Mouse (Mus musculus) stomach, embryonic 14.5 days (tissue): ENCODE measurements around the gene Rundc1. TPM values are rescaled to one million over a fixed set of nuclear protein-coding genes. Genes with fewer than 3 reads are reported as not detected.

Experiments used
- ATAC-seq: fragments of 200-750 bp; cut with Nextera tagmentation; 2 replicates; pipeline ENCODE4 v1.8.0; 2017; ENCODE audit warnings: low read depth, moderate TSS enrichment; ENCODE audit not compliant: insufficient number of reproducible peaks, insufficient read depth, low FRiP score
- H3K27ac ChIP-seq: fragments of 300-500 bp; sonication (generic); 2 replicates; pipeline ENCODE4 v1.5.1; 2014; ENCODE audit warnings: mild to moderate bottlenecking, low read length, moderate library complexity, mixed read lengths
- H3K27me3 ChIP-seq: fragments of 300-500 bp; sonication (generic); 2 replicates; pipeline ENCODE4 v1.6.1; 2014; ENCODE audit warnings: low read length, control low read depth, mixed read lengths; ENCODE audit not compliant: control insufficient read depth, insufficient read depth
- H3K36me3 ChIP-seq: fragments of 300-500 bp; sonication (generic); 2 replicates; pipeline ENCODE4 v1.6.1; 2014; ENCODE audit warnings: mild to moderate bottlenecking, control low read depth, low read length, moderate library complexity, mixed read lengths; ENCODE audit not compliant: control insufficient read depth, insufficient read depth
- H3K4me1 ChIP-seq: fragments of 300-500 bp; sonication (generic); 2 replicates; pipeline ENCODE4 v1.6.1; 2014; ENCODE audit warnings: low read length, control low read depth, mixed read lengths; ENCODE audit not compliant: control insufficient read depth, insufficient read depth
- H3K4me2 ChIP-seq: fragments of 300-500 bp; sonication (generic); replicated peaks from 2 replicates; pipeline ENCODE4 v1.6.1; 2014; ENCODE audit warnings: low read depth, low read length, control low read depth
- H3K4me3 ChIP-seq: fragments of 300-500 bp; sonication (generic); 2 replicates; pipeline ENCODE4 v1.5.1; 2014; ENCODE audit warnings: low read depth, low read length, control low read depth
- H3K9ac ChIP-seq: fragments of 300-500 bp; sonication (generic); replicated peaks from 2 replicates; pipeline ENCODE4 v1.6.1; 2014; ENCODE audit warnings: low read depth, mild to moderate bottlenecking, control low read depth, low read length, moderate library complexity, mixed read lengths
- H3K9me3 ChIP-seq: fragments of 300-500 bp; sonication (generic); 2 replicates; pipeline ENCODE4 v1.6.1; 2016; ENCODE audit warnings: low read depth, low read length, control low read depth; ENCODE audit not compliant: control insufficient read depth
- WGBS: fragments of 180-500 bp; shearing (Covaris S2); extraction: QIAGEN DNeasy Blood & Tissue Kit; methylation state at CpG from one replicate; pipeline ENCODE4 v1.1.7; 2014; 5-methylcytosine and 5-hydroxymethylcytosine counted together
- polyA plus RNA-seq: library from polyadenylated mRNA; unstranded; fragments of >200 nt; fragmentation: Nextera tagmentation; extraction: Ambion mirVana; gene quantifications from 2 replicates; pipeline ENCODE4 v1.2.1, GENCODE M21; 2014

Rundc1 gene
- polyA plus RNA-seq, 1 experiment from 2014 or later: 12.0 TPM

- Histone ChIP-seq H3K4me3 (no peak overlapping the region), H3K4me2 (no peak overlapping the region), H3K4me1 (peaks cover 21% of the 10 kb centered on the region), H3K36me3 (peaks cover 17% of the 10 kb centered on the region), H3K27me3 (no peaks in the 10 kb centered on the region), H3K9me3 (no peaks in the 10 kb centered on the region), H3K9ac (no peak overlapping the region), H3K27ac (no peak overlapping the region)
- 87% methylated on average over 9 of the region's 9 CpGs for WGBS
- ATAC-seq: no peak
Observed at GRCm38 (mm10) chr11:101457631-101458030, 32.7 kb downstream of the Rundc1 start.

DNA sequence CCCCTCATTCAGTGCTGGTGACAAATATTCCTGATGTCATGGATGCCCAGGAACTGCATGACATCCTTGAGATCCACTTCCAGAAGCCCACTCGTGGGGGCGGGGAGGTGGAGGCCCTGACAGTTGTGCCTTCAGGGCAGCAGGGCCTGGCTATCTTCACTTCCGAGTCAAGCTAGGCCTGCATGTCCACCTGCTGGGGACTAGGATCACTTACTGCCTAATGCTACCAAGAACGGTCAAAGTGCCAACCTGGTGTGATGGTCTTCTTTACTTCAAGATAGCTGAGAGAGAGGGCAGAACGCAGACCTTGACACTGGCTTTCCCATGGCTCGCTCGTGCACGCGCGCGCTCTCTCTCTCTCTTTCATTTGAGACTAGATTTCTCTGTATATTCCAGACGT, 33.3 kb downstream of the Rundc1 start:
- Histone ChIP-seq H3K27ac (no peak overlapping the region), H3K9me3 (no peaks in the 10 kb centered on the region), H3K27me3 (no peaks in the 10 kb centered on the region), H3K4me1 (peaks cover 21% of the 10 kb centered on the region), H3K4me2 (no peak overlapping the region), H3K36me3 (peaks cover 17% of the 10 kb centered on the region), H3K4me3 (no peak overlapping the region), H3K9ac (no peak overlapping the region)
- 78% methylated on average over 12 of the region's 12 CpGs for WGBS
- ATAC-seq: no peak

- H3K9ac ChIP-seq: no peak overlapping the region
- no peak for ATAC-seq
Observed at GRCm38 (mm10) chr11:101459716-101460115, 34.8 kb downstream of the Rundc1 start.

DNA sequence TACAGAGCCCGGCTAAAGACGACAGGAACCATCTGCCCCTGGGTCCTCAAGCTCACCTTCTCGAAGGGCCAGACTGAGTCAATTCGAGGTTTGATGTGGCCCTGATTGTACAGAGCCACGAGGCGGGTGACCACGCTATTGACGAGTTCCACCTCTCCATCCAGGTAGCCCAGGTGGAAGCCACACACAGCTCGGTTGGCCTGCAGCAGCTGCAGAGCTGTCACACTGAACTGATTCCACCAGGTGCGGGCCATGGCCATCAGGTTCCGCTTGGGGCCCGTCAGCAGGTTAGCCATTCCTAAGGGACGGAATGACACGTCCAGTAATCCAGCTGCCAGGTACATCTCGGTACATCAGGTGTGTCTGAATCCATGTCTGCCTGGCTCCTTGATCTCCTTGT, 35.4 kb downstream of the Rundc1 start:
- peaks cover 17% of the 10 kb centered on the region for H3K36me3 ChIP-seq
- H3K4me3 ChIP-seq: no peak overlapping the region
- no peak for ATAC-seq
- H3K27me3 ChIP-seq: no peaks in the 10 kb centered on the region
- H3K4me1 ChIP-seq: peaks cover 34% of the 10 kb centered on the region
- H3K27ac ChIP-seq: no peak overlapping the region
- H3K9me3 ChIP-seq: no peaks in the 10 kb centered on the region
- no peak overlapping the region for H3K4me2 ChIP-seq
- H3K9ac ChIP-seq: no peak overlapping the region
- 79% methylated on average over 15 of the region's 15 CpGs for WGBS

More at GRCm38 (mm10) chr11:101459716-101460115, 34.8 kb downstream of the Rundc1 start:
- Histone ChIP-seq H3K27me3 (no peaks in the 10 kb centered on the region), H3K4me3 (no peak overlapping the region), H3K4me2 (no peak overlapping the region), H3K36me3 (peaks cover 17% of the 10 kb centered on the region), H3K27ac (no peak overlapping the region), H3K9me3 (no peaks in the 10 kb centered on the region), H3K4me1 (peaks cover 33% of the 10 kb centered on the region)
- 38% methylated on average over 6 of the region's 6 CpGs for WGBS

GRCm38 (mm10) chr11:101462141-101462540, 37.3 kb downstream of the Rundc1 start:
- Histone ChIP-seq H3K36me3 (peaks cover 17% of the 10 kb centered on the region), H3K4me3 (no peak overlapping the region), H3K9me3 (no peaks in the 10 kb centered on the region), H3K27ac (no peak overlapping the region), H3K4me1 (peaks cover 34% of the 10 kb centered on the region), H3K9ac (no peak overlapping the region), H3K27me3 (no peaks in the 10 kb centered on the region), H3K4me2 (no peak overlapping the region)
- ATAC-seq: no peak
- 89% methylated on average over 14 of the region's 14 CpGs for WGBS

DNA sequence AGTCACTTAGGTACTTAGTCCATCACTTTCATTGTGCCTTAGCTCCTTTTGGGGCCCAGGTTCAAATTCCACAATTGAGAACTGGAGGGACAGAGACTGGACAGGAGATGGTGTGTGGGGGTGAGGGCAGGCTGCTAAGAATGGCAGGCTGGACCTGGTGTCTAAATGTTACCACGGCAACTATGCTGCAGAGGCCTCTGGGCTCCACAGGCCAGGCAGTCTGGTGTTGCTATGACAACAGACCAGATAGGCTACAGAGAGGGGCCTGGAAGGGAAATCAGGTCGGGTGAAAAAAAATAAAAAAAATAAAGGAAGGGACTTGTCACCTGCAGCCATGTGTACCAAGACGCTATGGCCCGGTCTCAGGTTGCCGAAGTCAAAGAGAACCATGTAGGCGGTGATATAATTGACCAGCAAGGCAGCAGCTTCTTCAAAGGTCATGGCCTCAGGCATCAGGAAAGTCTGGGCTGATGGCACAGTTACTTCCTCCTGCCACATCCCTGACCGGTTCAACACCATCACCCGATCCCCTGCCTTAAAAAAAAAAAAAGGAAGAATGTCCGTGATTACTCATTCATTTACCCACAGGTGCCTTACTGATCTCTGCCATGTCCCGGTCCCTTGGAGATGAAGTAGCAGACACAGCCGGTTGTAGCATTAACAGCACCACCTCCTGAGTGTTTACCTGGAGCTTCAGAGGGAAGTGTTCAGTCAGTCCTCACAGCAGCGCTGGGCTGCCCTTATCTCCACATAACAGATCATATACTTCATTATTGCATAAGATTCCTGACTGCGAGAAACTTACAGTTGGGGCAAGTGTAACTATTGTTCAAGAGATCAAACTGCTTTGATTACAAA, 37.9 kb downstream of the Rundc1 start:
- WGBS: 24% methylated on average over 13 of the region's 13 CpGs
- Histone ChIP-seq H3K9ac (no peak overlapping the region), H3K9me3 (no peaks in the 10 kb centered on the region), H3K27ac (0 out of 2 replicates have a peak overlapping the region, but pooled peaks have one; percentile 21), H3K27me3 (no peaks in the 10 kb centered on the region), H3K36me3 (peaks cover 17% of the 10 kb centered on the region), H3K4me2 (0 out of 2 replicates have a peak overlapping the region, but pooled peaks have one; percentile 98), H3K4me1 (peaks cover 34% of the 10 kb centered on the region), H3K4me3 (no peak overlapping the region)
- ATAC-seq: no peak

GRCm38 (mm10) chr11:101464211-101465100, 39.6 kb downstream of the Rundc1 start, which contains the start of gene Rnd2:
Gene Rnd2 (plus strand): TSS chr11:101464999.
- H3K9me3 ChIP-seq: no peaks in the 10 kb centered on the region
- H3K9ac ChIP-seq: peak within 1 kb of the TSS; percentile 64
- WGBS: 12% methylated on average over 12 of the region's 12 CpGs
- no peaks in the 10 kb centered on the region for H3K27me3 ChIP-seq
- peak within 1 kb of the TSS; percentile 86 for H3K4me3 ChIP-seq
- peak; percentile 14; the same call in 1 of the 2 replicates for ATAC-seq
- peaks cover 32% of the 10 kb centered on the region for H3K4me1 ChIP-seq
- H3K36me3 ChIP-seq: peaks cover 15% of the 10 kb centered on the region
- H3K4me2 ChIP-seq: peak within 1 kb of the TSS; percentile 98
- peak within 1 kb of the TSS; percentile 86 for H3K27ac ChIP-seq

GRCm38 (mm10) chr11:101465101-101465868, 40.4 kb downstream of the Rundc1 start:
- Histone ChIP-seq H3K4me3 (peak overlapping the region; percentile 86), H3K4me1 (peaks cover 25% of the 10 kb centered on the region), H3K36me3 (peaks cover 9% of the 10 kb centered on the region), H3K27me3 (no peaks in the 10 kb centered on the region), H3K4me2 (peak overlapping the region; percentile 98), H3K9ac (peak overlapping the region; percentile 64), H3K9me3 (no peaks in the 10 kb centered on the region), H3K27ac (peak overlapping the region; percentile 86)
- ATAC-seq: peak; percentile 64
- under 1% methylated on average over 51 of the region's 51 CpGs for WGBS
